Mouse (Mus musculus): ENCODE results near the gene Slc7a11.

- TF ChIP-seq CTCF (IDR thresholded peaks at IDR 0.05; ENCODE audit: insufficient read depth, low read depth, low read length) (no peak), POLR2A (IDR thresholded peaks at IDR 0.05; ENCODE audit: insufficient read depth, low read depth, low read length) (no peak)
Measured at GRCm38 (mm10) chr3:50306334-50306733, 137.1 kb downstream of the Slc7a11 start.
